Mouse (Mus musculus) heart, embryonic 11.5 days (tissue): ENCODE measurements around the gene Nsfl1c. TPM values are rescaled to one million over a fixed set of nuclear protein-coding genes. Genes with fewer than 3 reads are reported as not detected.

Experiments used
- ATAC-seq: fragments of 200-750 bp; cut with Nextera tagmentation; replicated peaks from 2 replicates; pipeline ENCODE4 v1.8.0; 2017; ENCODE audit warnings: moderate library complexity; ENCODE audit not compliant: insufficient number of reproducible peaks, low FRiP score, low TSS enrichment
- H3K27ac ChIP-seq: fragments of 300-500 bp; sonication (generic); 2 replicates; pipeline ENCODE4 v1.5.1; 2014; ENCODE audit warnings: mild to moderate bottlenecking, low read depth, low read length
- H3K27me3 ChIP-seq: fragments of 300-500 bp; sonication (generic); 2 replicates; pipeline ENCODE4 v1.6.1; 2014; ENCODE audit warnings: mild to moderate bottlenecking, low read length, mixed read lengths; ENCODE audit not compliant: control insufficient read depth, insufficient read depth
- H3K36me3 ChIP-seq: fragments of 300-500 bp; sonication (generic); 2 replicates; pipeline ENCODE4 v1.6.1; 2014; ENCODE audit warnings: mild to moderate bottlenecking, low read length, moderate library complexity, mixed read lengths; ENCODE audit not compliant: control insufficient read depth, insufficient read depth
- H3K4me1 ChIP-seq: fragments of 300-500 bp; sonication (generic); 2 replicates; pipeline ENCODE4 v1.6.1; 2014; ENCODE audit warnings: low read length; ENCODE audit not compliant: control insufficient read depth, insufficient read depth
- H3K4me2 ChIP-seq: fragments of 300-500 bp; sonication (generic); 2 replicates; pipeline ENCODE4 v1.6.1; 2014; ENCODE audit warnings: mild to moderate bottlenecking, moderate library complexity
- H3K4me3 ChIP-seq: fragments of 300-500 bp; sonication (generic); 2 replicates; pipeline ENCODE4 v1.5.1; 2014; ENCODE audit warnings: low read depth, low read length
- H3K9ac ChIP-seq: fragments of 300-500 bp; sonication (generic); 2 replicates; pipeline ENCODE4 v1.6.1; 2014; ENCODE audit warnings: mild to moderate bottlenecking, low read depth, low read length, moderate library complexity
- H3K9me3 ChIP-seq: fragments of 300-500 bp; sonication (generic); replicated peaks from 2 replicates; pipeline ENCODE4 v1.6.1; 2016; ENCODE audit warnings: low read length; ENCODE audit not compliant: control insufficient read depth
- WGBS: fragments of 180-500 bp; shearing (Covaris S2); extraction: QIAGEN DNeasy Blood & Tissue Kit; methylation state at CpG from one replicate; pipeline ENCODE4 v1.1.7; 2014; ENCODE audit not compliant: insufficient replicate concordance; 5-methylcytosine and 5-hydroxymethylcytosine counted together
- polyA plus RNA-seq: library from polyadenylated mRNA; unstranded; fragments of >200 nt; fragmentation: Nextera tagmentation; extraction: Ambion mirVana; gene quantifications from 2 replicates; pipeline ENCODE4 v1.2.1, GENCODE M21; 2014

The Nsfl1c gene
- polyA plus RNA-seq, 1 experiment from 2014 or later = 184 TPM

DNA sequence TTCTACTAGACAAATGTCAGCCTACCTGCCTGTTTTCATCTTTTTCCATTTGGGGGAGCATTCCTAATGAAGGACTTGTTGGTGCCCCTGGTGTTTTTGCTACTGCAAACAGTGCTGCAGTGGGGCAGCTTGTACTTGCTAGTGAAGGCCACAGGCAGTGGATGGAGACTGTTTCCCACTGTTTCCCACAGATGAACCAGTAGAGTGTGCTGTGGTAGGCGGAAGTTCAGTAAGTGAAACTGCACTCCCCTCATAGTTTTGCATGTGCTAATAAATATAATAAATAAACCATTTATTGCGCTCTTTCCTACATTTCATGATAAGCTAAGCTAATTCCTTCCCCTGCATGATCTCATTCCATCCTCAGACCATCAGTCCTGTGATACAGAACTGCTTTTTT lies 25.0 kb downstream of the Nsfl1c start:
- peaks cover 19% of the 10 kb centered on the region for H3K36me3 ChIP-seq

DNA sequence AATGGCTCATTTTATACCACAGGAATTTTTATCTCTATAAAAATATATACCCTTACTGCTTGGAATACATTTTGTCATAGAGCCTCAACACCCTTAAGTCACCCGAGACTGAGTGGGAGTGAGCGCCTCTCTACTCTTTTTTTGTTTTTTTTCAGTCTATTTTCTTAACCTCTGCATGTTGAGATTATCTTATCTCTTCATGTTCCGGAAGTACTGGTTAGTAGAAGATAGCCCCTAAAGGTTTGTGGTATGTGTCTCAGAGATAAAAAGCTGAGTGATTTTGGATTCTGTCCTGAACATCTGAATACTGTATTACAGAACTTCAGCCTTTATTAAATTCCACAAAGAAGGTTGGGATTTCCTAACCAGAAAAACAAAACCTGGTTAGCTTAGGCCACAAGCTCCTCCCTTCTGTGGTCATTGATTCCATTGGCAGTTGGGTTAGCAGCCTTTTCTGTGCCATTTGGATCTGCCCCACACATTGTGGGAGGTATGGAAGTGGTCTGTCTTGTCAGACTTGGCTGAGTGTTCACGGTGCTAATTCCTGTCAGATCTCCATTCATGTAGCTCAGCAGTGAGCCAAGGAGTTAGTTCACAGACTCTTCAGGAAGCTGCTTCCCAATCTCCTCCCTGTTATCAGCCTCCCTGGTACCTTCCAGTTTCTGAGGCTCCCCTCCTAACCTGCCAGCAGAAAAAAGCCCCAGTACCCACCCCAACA lies 30.5 kb downstream of the Nsfl1c start:
- 0 out of 2 replicates have a peak, but pooled peaks have one; percentile 15 for ATAC-seq
- WGBS = 17% methylated on average over 4 of the region's 4 CpGs
- H3K27ac ChIP-seq = no peak overlapping the region

More for the DNA sequence above, 25.0 kb downstream of the Nsfl1c start:
- H3K9ac ChIP-seq = no peak overlapping the region
- H3K4me2 ChIP-seq = no peak overlapping the region
- H3K4me1 ChIP-seq = no peaks in the 10 kb centered on the region
- no peak overlapping the region for H3K4me3 ChIP-seq
- no peak for ATAC-seq
- H3K27ac ChIP-seq = no peak overlapping the region
- no peaks in the 10 kb centered on the region for H3K27me3 ChIP-seq
- WGBS = 79% methylated on average over 2 of the region's 2 CpGs
- no peaks in the 10 kb centered on the region for H3K9me3 ChIP-seq

DNA sequence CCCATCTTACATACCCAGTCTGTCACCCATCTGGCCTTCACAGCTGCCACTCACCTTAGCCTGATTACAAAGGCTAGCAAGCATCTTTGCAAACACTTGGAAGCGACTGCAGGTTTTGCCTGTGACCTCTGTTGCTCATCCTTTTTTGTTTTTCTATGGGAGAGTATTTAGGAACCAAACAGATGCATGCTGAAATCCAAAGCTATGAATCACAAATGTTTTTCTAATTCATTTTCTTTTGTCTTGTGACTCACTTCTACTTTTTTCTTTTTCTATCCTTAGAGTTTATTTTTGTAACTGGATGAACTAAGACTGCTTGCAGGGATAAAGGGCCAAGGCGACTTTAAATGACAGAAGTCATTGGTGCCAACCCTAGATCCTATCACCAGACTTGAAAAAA lies 31.5 kb downstream of the Nsfl1c start:
- no peaks in the 10 kb centered on the region for H3K9me3 ChIP-seq
- H3K36me3 ChIP-seq = no peaks in the 10 kb centered on the region
- H3K27ac ChIP-seq = no peak overlapping the region
- 52% methylated on average over 2 of the region's 2 CpGs for WGBS
- H3K27me3 ChIP-seq = no peaks in the 10 kb centered on the region
- no peak for ATAC-seq
- H3K4me3 ChIP-seq = no peak overlapping the region
- no peak overlapping the region for H3K4me2 ChIP-seq
- no peak overlapping the region for H3K9ac ChIP-seq
- H3K4me1 ChIP-seq = peaks cover 10% of the 10 kb centered on the region

More for the DNA sequence above, 30.5 kb downstream of the Nsfl1c start:
- Histone ChIP-seq H3K9ac (no peak overlapping the region), H3K9me3 (no peaks in the 10 kb centered on the region), H3K27me3 (no peaks in the 10 kb centered on the region), H3K4me3 (no peak overlapping the region), H3K36me3 (no peaks in the 10 kb centered on the region), H3K4me2 (no peak overlapping the region), H3K4me1 (0 out of 2 replicates have a peak, but pooled peaks cover 5% of the 10 kb centered on the region)

DNA sequence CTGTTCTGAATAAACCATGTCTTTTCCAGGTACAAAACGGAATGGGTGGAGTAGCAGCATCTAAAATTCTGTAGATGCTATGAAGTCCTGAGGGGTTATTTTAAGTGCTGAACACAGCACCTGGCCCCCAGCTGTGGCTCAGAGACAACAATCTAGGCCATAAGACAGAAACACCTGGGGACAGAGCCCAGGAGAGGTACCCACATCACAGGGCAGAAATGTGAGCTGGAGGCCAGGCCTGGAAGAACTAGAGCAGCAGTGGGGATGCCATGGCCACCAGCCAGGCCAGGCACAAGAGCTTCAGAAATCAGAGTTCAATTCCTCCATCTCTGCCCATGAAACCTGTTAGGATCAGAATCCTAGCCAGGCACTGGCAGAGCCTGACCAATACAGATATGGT lies 34.1 kb downstream of the Nsfl1c start:
- H3K27me3 ChIP-seq = no peaks in the 10 kb centered on the region
- H3K9me3 ChIP-seq = no peaks in the 10 kb centered on the region
- no peak overlapping the region for H3K4me3 ChIP-seq
- H3K27ac ChIP-seq = no peak overlapping the region
- no peak overlapping the region for H3K9ac ChIP-seq
- no peaks in the 10 kb centered on the region for H3K36me3 ChIP-seq
- WGBS = 77% methylated on average over 1 of the region's 1 CpGs
- no peak overlapping the region for H3K4me2 ChIP-seq
- H3K4me1 ChIP-seq = peaks cover 16% of the 10 kb centered on the region
- ATAC-seq = no peak

DNA sequence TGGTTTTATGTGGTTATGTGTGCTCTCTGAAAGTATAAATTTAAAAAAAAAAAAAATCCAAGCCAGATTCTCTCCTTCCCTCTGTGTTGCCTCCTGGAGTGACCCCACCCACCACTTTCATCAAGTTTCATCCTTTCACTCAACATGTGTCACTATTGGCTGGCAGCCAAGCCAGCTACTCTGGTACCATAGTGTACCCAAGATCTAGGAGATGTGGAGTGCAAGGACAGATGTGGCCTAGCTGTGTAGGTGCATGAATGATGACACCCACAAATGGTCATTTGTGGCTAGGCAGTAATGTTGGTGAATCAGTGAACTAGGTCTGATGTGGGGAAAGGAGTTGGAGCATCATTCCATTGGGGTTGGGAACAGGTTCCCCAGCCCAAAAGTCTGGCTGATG lies 35.2 kb downstream of the Nsfl1c start:
- Histone ChIP-seq H3K27me3 (no peaks in the 10 kb centered on the region), H3K36me3 (no peaks in the 10 kb centered on the region), H3K4me2 (no peak overlapping the region), H3K4me1 (peaks cover 16% of the 10 kb centered on the region), H3K4me3 (no peak overlapping the region), H3K27ac (no peak overlapping the region), H3K9ac (no peak overlapping the region), H3K9me3 (no peaks in the 10 kb centered on the region)
- ATAC-seq = no peak

DNA sequence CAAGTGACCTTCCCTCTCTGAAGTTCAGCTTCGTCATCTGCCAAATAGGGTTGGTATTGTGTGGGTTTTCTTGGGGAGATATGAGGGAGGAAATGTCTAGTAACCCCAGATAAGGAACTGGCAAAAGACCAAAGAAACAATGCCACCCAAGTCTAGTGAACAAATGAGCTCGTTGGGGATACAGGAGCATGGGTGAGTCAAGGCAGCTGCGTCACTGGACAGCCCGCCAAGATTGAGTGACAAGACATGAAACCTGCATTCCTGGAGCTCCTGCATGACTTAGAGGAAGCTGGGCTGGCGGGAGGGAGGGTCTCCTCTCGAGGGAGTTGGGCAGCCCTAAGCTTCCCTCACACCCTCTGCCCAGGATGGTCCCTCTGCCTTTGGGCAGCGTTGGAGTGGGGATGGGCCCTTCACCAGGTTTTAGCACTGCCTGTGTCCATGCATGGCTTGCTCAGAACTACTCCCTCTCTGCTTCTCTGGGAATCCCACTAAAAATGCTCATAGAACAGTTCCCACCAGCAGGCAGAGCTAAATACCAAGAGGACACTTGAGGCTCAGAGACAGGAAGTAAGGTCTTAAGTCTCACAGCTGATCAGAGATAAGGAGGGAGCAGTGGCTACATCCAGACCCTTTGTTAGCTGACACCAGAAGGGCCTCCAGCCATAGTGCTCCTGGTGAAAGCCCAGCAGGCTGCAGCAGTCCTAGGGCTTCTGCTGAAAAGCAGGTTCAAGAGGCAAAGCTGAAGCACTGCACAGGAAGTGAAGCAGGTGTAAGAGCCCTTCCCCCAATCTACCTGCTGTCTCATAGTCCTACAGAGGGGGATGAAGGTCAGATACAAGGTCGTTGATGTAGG lies 36.6 kb downstream of the Nsfl1c start:
- WGBS = 18% methylated on average over 8 of the region's 8 CpGs
- Histone ChIP-seq H3K9me3 (no peaks in the 10 kb centered on the region), H3K36me3 (no peaks in the 10 kb centered on the region), H3K4me2 (no peak overlapping the region), H3K4me1 (peaks cover 10% of the 10 kb centered on the region), H3K4me3 (no peak overlapping the region), H3K9ac (no peak overlapping the region), H3K27ac (no peak overlapping the region), H3K27me3 (no peaks in the 10 kb centered on the region)
- peak; percentile 20; the same call in 1 of the 2 replicates for ATAC-seq

DNA sequence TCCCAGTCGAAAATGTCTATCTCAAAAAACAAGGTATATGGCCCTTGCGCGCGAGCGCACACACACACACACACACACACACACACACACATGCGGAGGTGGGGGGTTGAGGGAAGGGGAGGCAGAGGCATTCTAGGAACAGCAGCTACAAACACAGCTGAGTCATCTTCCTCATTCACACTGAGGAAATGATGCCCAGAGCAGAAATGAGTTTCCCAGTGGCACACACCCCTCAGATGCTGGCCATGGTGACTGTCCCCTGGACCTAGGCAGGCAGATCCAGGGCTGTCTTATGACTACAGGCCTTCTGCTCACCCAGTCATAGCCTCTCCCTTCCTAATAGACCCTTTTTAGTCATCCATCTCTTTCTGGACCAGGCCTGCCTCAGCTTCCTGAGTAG lies 39.6 kb downstream of the Nsfl1c start:
- Histone ChIP-seq H3K9me3 (no peaks in the 10 kb centered on the region), H3K9ac (no peak overlapping the region), H3K4me1 (peaks cover 10% of the 10 kb centered on the region), H3K4me2 (no peak overlapping the region), H3K36me3 (no peaks in the 10 kb centered on the region), H3K4me3 (no peak overlapping the region), H3K27ac (no peak overlapping the region), H3K27me3 (no peaks in the 10 kb centered on the region)
- ATAC-seq = no peak
- 84% methylated on average over 6 of the region's 6 CpGs for WGBS

DNA sequence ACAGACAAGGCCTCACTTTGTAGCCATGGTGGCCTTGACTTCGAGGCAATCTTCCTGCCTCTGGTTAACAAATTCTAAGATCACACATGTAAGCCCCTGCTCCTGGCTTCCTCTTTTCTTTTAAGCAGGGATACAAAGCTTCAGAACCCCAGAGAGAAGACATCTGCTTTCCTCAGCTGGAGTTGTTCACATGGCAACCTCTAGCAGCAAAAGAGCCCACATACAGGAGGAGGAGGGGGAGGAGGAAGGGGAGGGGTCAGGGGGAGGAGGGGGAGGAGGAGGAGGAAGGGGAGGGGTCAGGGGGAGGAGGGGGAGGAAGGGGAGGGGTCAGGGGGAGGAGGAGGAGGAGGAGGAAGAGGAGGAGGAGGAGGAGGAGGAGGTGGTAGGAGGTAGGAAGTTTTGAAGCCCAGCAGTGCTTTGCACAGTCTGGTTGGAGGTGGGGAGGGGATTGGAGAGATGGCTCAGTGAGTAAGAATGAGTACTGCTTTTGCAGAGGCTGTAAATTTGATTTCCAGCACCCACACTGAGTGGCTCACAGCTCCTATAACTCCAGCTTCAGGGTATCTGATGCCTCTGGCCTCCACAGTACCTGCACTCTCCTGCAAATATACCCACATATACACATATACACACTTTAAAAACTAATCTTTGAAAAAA lies 42.1 kb downstream of the Nsfl1c start:
- Histone ChIP-seq H3K4me1 (no peaks in the 10 kb centered on the region; the same call in 1 of the 2 replicates), H3K36me3 (no peaks in the 10 kb centered on the region), H3K27ac (no peak overlapping the region), H3K27me3 (no peaks in the 10 kb centered on the region), H3K9ac (no peak overlapping the region), H3K9me3 (no peaks in the 10 kb centered on the region), H3K4me2 (no peak overlapping the region), H3K4me3 (no peak overlapping the region)
- no peak for ATAC-seq
- 67% methylated on average over 1 of the region's 1 CpGs for WGBS
